In the genomic region with DNA sequence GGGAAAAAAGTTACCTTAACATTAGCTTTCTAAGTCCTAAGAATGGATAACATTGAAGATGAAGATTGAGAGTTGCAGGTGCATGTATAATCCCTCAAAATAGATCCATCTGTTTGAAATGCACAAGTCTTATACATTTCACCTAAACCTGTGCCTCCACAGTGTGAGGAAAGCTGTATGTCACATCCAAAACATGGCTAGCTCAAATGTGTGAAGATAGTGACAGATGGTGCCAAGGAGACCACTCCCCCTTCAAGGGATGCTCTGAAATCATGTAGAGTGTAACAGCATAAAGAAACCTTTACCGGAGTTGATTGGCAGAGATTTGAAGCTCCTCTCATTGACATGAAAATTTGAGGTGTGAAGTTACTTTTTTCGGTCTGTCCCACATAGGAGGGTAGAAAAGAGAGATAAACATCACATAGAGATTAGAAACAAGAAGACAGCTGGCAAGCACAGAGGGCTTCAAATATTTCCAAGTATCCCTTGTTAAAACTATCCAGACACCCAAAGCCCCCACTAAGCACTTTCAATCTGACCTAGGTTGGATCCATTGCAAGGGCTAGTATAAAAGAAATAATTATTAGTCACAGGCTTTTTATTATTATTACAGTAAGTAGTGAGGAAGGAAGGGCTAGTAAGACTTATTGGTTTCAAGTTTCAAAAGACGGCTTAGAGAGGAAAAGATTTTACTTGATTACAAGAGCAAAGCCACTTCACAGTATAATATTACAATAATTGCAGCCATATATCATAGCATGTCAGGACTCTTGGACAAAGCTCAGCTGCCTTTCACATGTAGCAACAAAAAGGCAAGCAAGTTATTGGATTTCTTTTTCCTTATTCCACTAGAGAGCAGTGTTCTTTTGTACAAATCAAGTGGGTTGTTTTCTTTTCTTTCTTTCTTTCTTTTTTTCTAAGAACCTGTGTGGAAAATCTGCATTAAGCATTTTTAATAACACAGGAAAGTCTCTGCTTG, we compare ENCODE assay signal across 15 mouse cellular contexts.
DNase-seq lines count a peak whose midpoint lies in the region; ATAC-seq and TF ChIP-seq lines count a peak whose summit lies in the region.
"Had no signal": no experiment of that assay in that cellular context is flagged by ENCODE, and none has a peak within 500 bp of the region (broad histone marks: within the 10 kb centered on the region; RNA-seq: fewer than 3 reads in every experiment).

No protein-coding gene starts in this region.

- peak; percentile 68 for TF ChIP-seq CTCF in midbrain, postnatal 0 days (IDR thresholded peaks at IDR 0.05)
- peak; percentile 59 for TF ChIP-seq CTCF in stomach, postnatal 0 days (IDR thresholded peaks at IDR 0.05; ENCODE audit: low read depth)

- H3K27ac ChIP-seq in kidney, embryonic 14.5 days (ENCODE audit: low read depth, low read length), result no peak overlapping the region
- H3K27ac ChIP-seq in midbrain, postnatal 0 days (ENCODE audit: low read depth, low read length), result no peak overlapping the region
- H3K27ac ChIP-seq in midbrain, embryonic 10.5 days (replicated peaks), result no peak overlapping the region
- no peak overlapping the region for H3K27ac ChIP-seq in forebrain, embryonic 15.5 days (replicated peaks)
- no peak overlapping the region for H3K27ac ChIP-seq in stomach, postnatal 0 days (replicated peaks)
- H3K27ac ChIP-seq: liver, embryonic 13.5 days; macrophage had no signal

- H3K36me3 ChIP-seq in kidney, embryonic 14.5 days (ENCODE audit: control insufficient read depth, insufficient read depth, low read length), result no peaks in the 10 kb centered on the region
- no peaks in the 10 kb centered on the region for H3K36me3 ChIP-seq in midbrain, postnatal 0 days (ENCODE audit: insufficient read depth, low read length)
- no peaks in the 10 kb centered on the region for H3K36me3 ChIP-seq in midbrain, embryonic 10.5 days
- H3K36me3 ChIP-seq in forebrain, embryonic 15.5 days, result no peaks in the 10 kb centered on the region
- H3K36me3 ChIP-seq in stomach, postnatal 0 days (ENCODE audit: control insufficient read depth, insufficient read depth, low read length), result no peaks in the 10 kb centered on the region
- H3K36me3 ChIP-seq: liver, embryonic 13.5 days had no signal

- 50% methylated on average over 3 of the region's 3 CpGs for WGBS in kidney, embryonic 14.5 days
- 74% methylated on average over 3 of the region's 3 CpGs for WGBS in midbrain, postnatal 0 days
- WGBS in midbrain, embryonic 10.5 days, result 88% methylated on average over 3 of the region's 3 CpGs
- 58% methylated on average over 3 of the region's 3 CpGs for WGBS in forebrain, embryonic 15.5 days
- WGBS in stomach, postnatal 0 days, result 39% methylated on average over 3 of the region's 3 CpGs

- peak; percentile 57; the same call in 1 of the 2 replicates for ATAC-seq in kidney, embryonic 14.5 days (ENCODE audit: low FRiP score, low TSS enrichment)
- no peak for ATAC-seq in midbrain, postnatal 0 days (ENCODE audit: low FRiP score)
- peak; percentile 84 for ATAC-seq in forebrain, embryonic 15.5 days (replicated peaks)
- ATAC-seq in stomach, postnatal 0 days (ENCODE audit: low FRiP score, low TSS enrichment), result no peak
- no peak for ATAC-seq in activated CD4-positive, CD25-positive, alpha-beta regulatory T cell, adult 4 months
- ATAC-seq: CD4-positive, CD25-positive, alpha-beta regulatory T cell, adult 4 months had no signal

- no peaks in the 10 kb centered on the region for H3K27me3 ChIP-seq in kidney, embryonic 14.5 days (ENCODE audit: control insufficient read depth, insufficient read depth, low read length)
- H3K27me3 ChIP-seq in midbrain, postnatal 0 days (ENCODE audit: insufficient read depth, low read length), result no peaks in the 10 kb centered on the region
- no peaks in the 10 kb centered on the region for H3K27me3 ChIP-seq in midbrain, embryonic 10.5 days (ENCODE audit: low read depth, poor library complexity, severe bottlenecking)
- no peaks in the 10 kb centered on the region for H3K27me3 ChIP-seq in forebrain, embryonic 15.5 days
- H3K27me3 ChIP-seq in stomach, postnatal 0 days (ENCODE audit: control insufficient read depth, insufficient read depth, low read length), result no peaks in the 10 kb centered on the region
- H3K27me3 ChIP-seq: liver, embryonic 13.5 days had no signal

- no peaks in the 10 kb centered on the region for H3K9me3 ChIP-seq in kidney, embryonic 14.5 days (ENCODE audit: control insufficient read depth, low read length)
- no peaks in the 10 kb centered on the region for H3K9me3 ChIP-seq in midbrain, postnatal 0 days (ENCODE audit: low read length)
- no peaks in the 10 kb centered on the region for H3K9me3 ChIP-seq in midbrain, embryonic 10.5 days (replicated peaks)
- no peaks in the 10 kb centered on the region for H3K9me3 ChIP-seq in forebrain, embryonic 15.5 days
- no peaks in the 10 kb centered on the region for H3K9me3 ChIP-seq in stomach, postnatal 0 days (ENCODE audit: control insufficient read depth, low read length)
- H3K9me3 ChIP-seq: liver, embryonic 13.5 days had no signal

- H3K4me3 ChIP-seq in kidney, embryonic 14.5 days (ENCODE audit: low read length), result no peak overlapping the region
- no peak overlapping the region for H3K4me3 ChIP-seq in midbrain, postnatal 0 days (ENCODE audit: low read depth, low read length)
- no peak overlapping the region for H3K4me3 ChIP-seq in midbrain, embryonic 10.5 days
- H3K4me3 ChIP-seq in forebrain, embryonic 15.5 days, result no peak overlapping the region
- H3K4me3 ChIP-seq in stomach, postnatal 0 days (ENCODE audit: low read depth, low read length), result no peak overlapping the region
- H3K4me3 ChIP-seq: liver, embryonic 13.5 days had no signal

- no peak overlapping the region for H3K9ac ChIP-seq in kidney, embryonic 14.5 days (ENCODE audit: low read depth, low read length)
- H3K9ac ChIP-seq in midbrain, postnatal 0 days (replicated peaks; ENCODE audit: low read length, poor library complexity, severe bottlenecking), result no peak overlapping the region
- H3K9ac ChIP-seq in forebrain, embryonic 15.5 days (replicated peaks), result no peak overlapping the region
- H3K9ac ChIP-seq in stomach, postnatal 0 days (ENCODE audit: low read length), result no peak overlapping the region
- H3K9ac ChIP-seq: liver, embryonic 13.5 days had no signal

- no peak overlapping the region for H3K4me2 ChIP-seq in kidney, embryonic 14.5 days (replicated peaks; ENCODE audit: low read depth, low read length)
- H3K4me2 ChIP-seq in midbrain, postnatal 0 days (ENCODE audit: low read depth, low read length, poor library complexity, severe bottlenecking), result no peak overlapping the region
- no peak overlapping the region for H3K4me2 ChIP-seq in forebrain, embryonic 15.5 days (replicated peaks)
- no peak overlapping the region for H3K4me2 ChIP-seq in stomach, postnatal 0 days (replicated peaks; ENCODE audit: low read depth)
- H3K4me2 ChIP-seq: liver, embryonic 13.5 days had no signal

- DNase-seq in kidney, adult 11 months, result no peak
- peak; percentile 36 for DNase-seq in midbrain, postnatal 0 days (ENCODE audit: low spot score)
- no peak for DNase-seq in midbrain, embryonic 10.5 days (ENCODE audit: low spot score)
- no peak for DNase-seq in stomach, postnatal 0 days (ENCODE audit: low spot score)
- no peak for DNase-seq in thymus, postnatal 0 days (ENCODE audit: low spot score)
- DNase-seq: cerebellum, postnatal 36 days; heart, adult 11 months; kidney, postnatal 4 days; liver, embryonic 13.5 days; thymus, postnatal 36 days had no signal

- no peaks in the 10 kb centered on the region for H3K4me1 ChIP-seq in kidney, embryonic 14.5 days (ENCODE audit: control insufficient read depth, insufficient read depth, low read length)
- H3K4me1 ChIP-seq in midbrain, postnatal 0 days (ENCODE audit: insufficient read depth, low read length), result no peaks in the 10 kb centered on the region
- no peaks in the 10 kb centered on the region for H3K4me1 ChIP-seq in midbrain, embryonic 10.5 days
- no peaks in the 10 kb centered on the region for H3K4me1 ChIP-seq in forebrain, embryonic 15.5 days
- H3K4me1 ChIP-seq in stomach, postnatal 0 days (replicated peaks; ENCODE audit: control insufficient read depth, insufficient read depth), result no peaks in the 10 kb centered on the region
- H3K4me1 ChIP-seq: liver, embryonic 13.5 days had no signal

- no peak for TF ChIP-seq EP300 in stomach, postnatal 0 days (optimal IDR thresholded peaks at IDR 0.05)

Comparison
In these comparisons a context has a peak if more than half of its experiments do, and no peak if none do; other contexts are left out.
1. ATAC-seq: peak in kidney, embryonic 14.5 days (single experiment) and forebrain, embryonic 15.5 days (single experiment); none in midbrain, postnatal 0 days (single experiment), stomach, postnatal 0 days (single experiment) and activated CD4-positive, CD25-positive, alpha-beta regulatory T cell, adult 4 months (single experiment).